Mouse (Mus musculus) cerebellum, postnatal 4 days (tissue): Measurements from ENCODE around the gene Trim14.

Experiments
- DNase-seq, 2 experiments: peaks; one replicate each; pipeline ENCODE4 v3.0.0; 2022; ENCODE audit warnings: low spot score in 2 of 2, mixed read lengths in 1 of 2

Gene Trim14

DNA sequence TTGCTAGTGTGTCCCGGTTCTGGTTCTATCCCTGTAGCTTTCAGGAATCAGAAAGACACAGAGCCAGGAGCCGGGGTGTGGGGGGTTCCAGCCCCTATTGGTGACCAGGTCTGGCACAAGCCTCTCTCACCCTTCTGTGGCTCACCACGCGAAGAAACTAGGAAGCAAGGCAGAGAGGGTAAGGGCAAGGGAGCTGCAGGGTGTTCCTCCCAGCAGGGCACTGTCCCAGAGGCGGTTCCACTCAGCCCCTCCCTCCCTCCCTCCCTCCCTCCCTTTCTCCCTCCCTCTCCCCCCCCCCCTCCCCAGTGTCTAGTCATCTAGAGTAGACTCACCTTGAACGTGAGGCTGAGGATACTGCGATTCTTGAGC, 8.4 kb downstream of the Trim14 start:
- DNase-seq: no peak

- no peak for DNase-seq
These were observed 9.0 kb downstream of the Trim14 start for GRCm38 (mm10) chr4:46526798-46527557.

DNA sequence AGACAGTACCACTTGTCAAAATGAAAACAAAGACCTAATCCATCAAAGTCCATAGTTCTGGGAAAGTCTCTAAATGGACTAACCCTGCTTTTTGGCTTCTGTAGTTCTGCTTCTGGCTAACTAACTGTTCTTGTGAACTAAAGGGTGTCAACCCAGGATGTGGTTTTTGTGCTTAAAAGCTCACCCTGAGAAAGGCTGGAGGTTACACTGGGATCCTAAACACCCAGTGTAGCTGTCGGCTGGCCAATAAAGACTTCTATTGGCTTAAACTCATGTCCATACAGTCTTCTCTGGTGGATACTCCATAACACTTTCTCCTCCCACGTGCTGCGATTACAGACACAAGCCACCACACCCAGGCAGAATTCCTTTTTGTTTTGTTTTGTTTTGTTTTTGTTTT, 9.7 kb downstream of the Trim14 start:
- DNase-seq: no peak

DNA sequence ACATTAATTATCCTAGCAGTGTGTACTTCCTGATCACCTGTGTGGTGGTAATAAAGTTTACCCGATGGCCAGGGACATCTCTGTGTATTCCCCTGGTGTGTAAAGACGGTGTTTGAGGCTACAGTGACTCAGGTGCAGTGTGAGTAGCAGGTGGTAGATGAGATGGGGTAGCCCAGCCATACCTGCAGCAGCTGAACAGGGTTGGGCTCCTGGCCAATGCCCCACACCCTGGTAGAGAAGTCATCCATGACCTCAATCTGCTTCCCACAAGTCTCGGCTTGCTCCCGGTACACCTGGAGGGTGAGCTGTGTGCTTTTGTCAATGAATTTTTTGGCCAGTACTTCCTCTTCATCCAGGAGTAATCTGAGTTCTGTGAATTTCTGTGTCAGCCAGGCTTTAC, 12.6 kb downstream of the Trim14 start:
- no peak for DNase-seq

- no peak for DNase-seq
These were observed 14.5 kb downstream of the Trim14 start for GRCm38 (mm10) chr4:46521457-46521856.

DNA sequence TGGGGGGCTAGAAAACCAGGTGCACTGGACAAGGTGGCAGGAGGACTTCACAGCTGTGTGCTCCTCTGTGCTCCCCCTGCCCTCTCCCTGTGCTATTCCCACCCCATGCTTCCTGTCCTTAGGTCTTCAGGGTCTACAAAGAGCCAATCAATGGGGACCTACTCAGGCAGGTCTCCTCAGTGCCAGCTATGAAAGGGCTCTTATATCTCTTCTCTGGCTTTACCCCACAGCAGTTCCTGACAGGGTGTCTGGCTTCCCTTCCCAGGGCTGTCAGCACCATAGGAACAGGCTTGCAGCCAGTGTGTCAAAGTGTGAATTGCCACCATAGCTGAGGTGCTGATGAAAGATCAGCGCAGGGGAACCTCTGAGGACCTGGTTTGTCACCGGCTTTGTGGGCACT, 15.4 kb downstream of the Trim14 start:
- no peak for DNase-seq

- peak; percentile 57 to 78 for DNase-seq
These were observed 28.0 kb downstream of the Trim14 start for GRCm38 (mm10) chr4:46507736-46508460.

GRCm38 (mm10) chr4:46506801-46507610, 28.9 kb downstream of the Trim14 start:
- DNase-seq: peak; percentile 85 to 91

GRCm38 (mm10) chr4:46505361-46506057, 30.4 kb downstream of the Trim14 start:
- DNase-seq: no peak

DNA sequence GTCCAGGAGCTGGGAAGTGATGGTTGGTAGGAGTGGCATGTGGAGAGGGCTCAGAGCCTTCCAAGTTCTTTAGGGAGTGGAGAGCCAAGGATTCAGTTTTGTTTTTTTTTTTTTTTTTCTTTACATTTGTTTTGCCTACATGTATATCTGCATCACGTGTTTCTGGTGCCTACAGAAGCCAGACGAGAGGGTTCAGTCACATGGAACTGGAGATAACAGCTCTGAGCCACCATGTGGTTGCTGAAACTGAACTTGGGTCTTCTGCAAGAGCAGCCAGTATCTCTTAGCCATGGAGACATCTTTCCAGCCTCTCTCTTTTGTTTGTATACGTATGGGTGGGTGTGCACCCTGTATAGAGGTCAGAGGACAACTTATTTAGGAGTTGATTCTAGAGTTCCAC, 32.1 kb downstream of the Trim14 start:
- no peak for DNase-seq

- no peak for DNase-seq
These were observed 33.1 kb downstream of the Trim14 start for GRCm38 (mm10) chr4:46502606-46503502.

DNA sequence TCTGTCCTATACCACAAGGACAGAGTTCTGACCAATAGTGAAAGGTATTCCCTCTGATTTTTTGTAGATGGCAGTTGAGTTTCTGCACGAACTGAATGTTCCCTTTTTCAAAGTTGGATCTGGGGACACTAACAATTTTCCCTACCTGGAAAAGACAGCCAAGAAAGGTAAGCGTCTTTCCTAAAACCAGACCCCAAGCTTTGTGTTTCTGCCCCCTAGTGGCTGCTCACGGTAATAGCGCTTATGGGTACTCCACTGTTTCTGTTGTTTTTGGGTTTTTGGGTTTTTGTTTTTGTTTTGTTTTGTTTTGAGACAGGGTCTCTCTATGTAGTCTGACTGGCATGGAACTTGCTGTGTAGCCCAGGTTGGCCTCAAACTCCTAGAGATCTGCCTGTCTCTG, 37.0 kb downstream of the Trim14 start:
- peak in 1 of 2 experiments; percentile 54 for DNase-seq

DNA sequence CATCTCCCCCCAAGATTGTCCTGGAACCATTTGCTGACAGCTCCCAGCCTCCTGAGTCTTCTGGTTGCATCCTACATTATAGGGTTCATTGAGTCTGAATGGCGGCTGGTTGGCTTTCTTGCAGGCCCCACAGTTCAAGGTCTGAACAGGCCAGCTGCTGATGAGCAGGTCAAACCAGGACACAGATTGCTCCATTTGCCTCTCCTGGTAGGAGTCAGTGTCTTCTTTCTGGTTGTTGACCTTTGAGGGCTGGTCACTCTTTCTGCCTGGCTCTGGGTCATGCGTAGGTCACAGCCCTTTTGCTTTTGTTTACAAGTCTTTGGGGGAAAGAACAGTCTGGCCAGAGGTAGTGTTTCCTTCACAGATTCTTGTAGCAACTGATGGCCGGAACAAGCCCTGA, 37.4 kb downstream of the Trim14 start:
- DNase-seq: no peak

- peak; percentile 42 to 72 for DNase-seq
These were observed 38.6 kb downstream of the Trim14 start for GRCm38 (mm10) chr4:46497286-46497892.

GRCm38 (mm10) chr4:46495543-46495942, 40.4 kb downstream of the Trim14 start:
- DNase-seq: no peak

- DNase-seq: no peak
These were observed 42.9 kb downstream of the Trim14 start for GRCm38 (mm10) chr4:46493071-46493470.

DNA sequence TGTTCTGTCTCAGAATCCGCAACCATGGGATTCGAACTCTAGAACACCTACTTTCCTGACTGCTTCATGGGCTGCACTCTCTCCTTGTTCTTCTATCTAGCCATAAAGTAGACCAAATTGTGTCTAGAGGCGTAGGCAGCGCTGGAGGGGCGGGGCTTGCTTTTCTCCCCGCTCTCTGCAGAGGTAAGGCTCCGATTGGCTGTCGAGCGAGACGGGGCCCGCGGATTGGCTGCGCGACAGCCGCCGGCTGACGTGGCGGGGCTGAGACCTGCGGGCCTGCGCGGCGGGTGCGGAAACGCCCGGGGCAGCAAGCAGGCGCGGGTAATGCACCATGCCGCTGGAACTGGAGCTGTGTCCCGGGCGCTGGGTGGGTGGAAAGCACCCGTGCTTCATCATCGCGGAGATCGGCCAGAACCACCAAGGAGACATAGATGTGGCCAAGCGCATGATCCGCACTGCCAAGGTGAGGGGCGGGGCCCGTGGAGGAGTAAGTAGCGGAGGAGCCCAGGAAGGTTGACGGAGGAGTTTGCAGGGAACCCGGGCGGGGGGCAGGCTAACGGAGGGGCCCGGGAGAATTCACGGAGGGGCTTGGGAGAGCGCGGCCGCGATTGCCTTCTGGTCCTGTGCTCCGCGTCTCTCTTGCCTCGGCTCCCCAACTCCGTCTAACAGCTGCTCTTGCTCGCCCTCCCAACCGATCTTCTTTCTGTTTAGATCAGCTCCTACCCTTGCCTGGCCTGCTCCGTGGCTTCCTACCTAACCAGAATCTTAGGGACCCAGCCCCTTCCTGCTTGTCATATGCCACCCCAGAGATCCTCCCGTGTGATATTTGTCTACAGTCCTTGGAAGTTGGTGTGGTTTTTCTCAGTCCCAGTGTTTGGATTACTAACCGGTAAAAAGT, 46.7 kb downstream of the Trim14 start, which contains the start of gene Nans:
Gene Nans, plus strand, starts transcription at position 221 of the 898 bp plus-strand sequence.
- peak; percentile 87 to 92 for DNase-seq

DNA sequence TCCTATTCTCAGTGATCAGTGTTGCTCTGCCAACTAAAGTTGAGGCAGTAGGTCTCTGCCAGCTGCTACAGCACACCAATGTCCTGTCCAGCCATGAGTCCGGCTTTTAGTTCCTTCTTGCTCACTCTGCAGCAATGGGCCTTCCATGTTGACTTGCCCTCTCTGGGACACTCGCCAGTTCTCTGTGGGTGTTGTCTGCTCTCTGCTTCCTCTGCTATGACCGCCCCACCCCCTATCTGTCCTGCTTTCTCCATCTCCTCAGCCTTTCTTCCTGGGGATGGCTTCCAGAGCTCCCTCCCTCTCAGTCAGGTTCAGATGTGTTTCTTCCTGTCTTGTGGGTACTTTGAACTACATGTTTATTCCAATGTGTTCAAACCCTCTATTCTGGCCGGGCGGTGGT, 48.6 kb downstream of the Trim14 start:
- DNase-seq: peak in 1 of 2 experiments; percentile 41
